Mouse (Mus musculus) embryonic facial prominence, embryonic 14.5 days (tissue): ENCODE results near the gene Casp14. TPM values are rescaled to one million over a fixed set of nuclear protein-coding genes. Genes with fewer than 3 reads are reported as not detected.
"Not testable (repeated sequence)": the region's sequence is repeated elsewhere in the genome, so short reads cannot be mapped to it uniquely, and the experiment has no call there.

ENCODE experiments used
- ATAC-seq: fragments of 200-750 bp; cut with Nextera tagmentation; 2 replicates; pipeline ENCODE4 v1.8.0; 2017; ENCODE audit warnings: low read depth, moderate number of reproducible peaks, moderate TSS enrichment
- DNase-seq: peaks from one replicate; pipeline ENCODE4 v3.0.0-alpha.2; 2015; ENCODE audit warnings: low spot score
- H3K27ac ChIP-seq: fragments of 300-500 bp; sonication (generic); replicated peaks from 2 replicates; pipeline ENCODE4 v1.5.1; 2014; ENCODE audit warnings: low read depth, mild to moderate bottlenecking, low read length, moderate library complexity
- H3K27me3 ChIP-seq: fragments of 300-500 bp; sonication (generic); replicated peaks from 2 replicates; pipeline ENCODE4 v1.6.1; 2014; ENCODE audit warnings: low read length; ENCODE audit not compliant: control insufficient read depth, insufficient read depth
- H3K36me3 ChIP-seq: fragments of 300-500 bp; sonication (generic); 2 replicates; pipeline ENCODE4 v1.6.1; 2014; ENCODE audit warnings: low read length, mixed read lengths; ENCODE audit not compliant: control insufficient read depth, insufficient read depth
- H3K4me1 ChIP-seq: fragments of 300-500 bp; sonication (generic); 2 replicates; pipeline ENCODE4 v1.6.1; 2014; ENCODE audit warnings: antibody characterized with exemption, low read length; ENCODE audit not compliant: control insufficient read depth, insufficient read depth
- H3K4me2 ChIP-seq: fragments of 300-500 bp; sonication (generic); 2 replicates; pipeline ENCODE4 v1.6.1; 2014; ENCODE audit warnings: low read depth, mild to moderate bottlenecking, low read length, moderate library complexity, mixed read lengths
- H3K4me3 ChIP-seq: fragments of 300-500 bp; sonication (generic); 2 replicates; pipeline ENCODE4 v1.5.1; 2014; ENCODE audit warnings: low read depth, mild to moderate bottlenecking, low read length
- H3K9ac ChIP-seq: fragments of 300-500 bp; sonication (generic); 2 replicates; pipeline ENCODE4 v1.6.1; 2014; ENCODE audit warnings: low read depth, mild to moderate bottlenecking, low read length, moderate library complexity, mixed read lengths
- H3K9me3 ChIP-seq: fragments of 300-500 bp; sonication (generic); 2 replicates; pipeline ENCODE4 v1.6.1; 2016; ENCODE audit warnings: low read length; ENCODE audit not compliant: control insufficient read depth
- WGBS: fragments of 180-500 bp; shearing (Covaris S2); extraction: QIAGEN DNeasy Blood & Tissue Kit; methylation state at CpG from one replicate; pipeline ENCODE4 v1.1.7; 2014; 5-methylcytosine and 5-hydroxymethylcytosine counted together
- polyA plus RNA-seq: library from polyadenylated mRNA; unstranded; fragments of >200 nt; fragmentation: Nextera tagmentation; extraction: Ambion mirVana; gene quantifications from 2 replicates; pipeline ENCODE4 v1.2.1, GENCODE M21; 2014

Casp14 gene
- polyA plus RNA-seq, 1 experiment from 2014 or later, result 4.7 TPM

- Histone ChIP-seq H3K9ac (no peak overlapping the region), H3K27me3 (no peaks in the 10 kb centered on the region), H3K4me2 (no peak overlapping the region), H3K9me3 (no peaks in the 10 kb centered on the region), H3K27ac (no peak overlapping the region), H3K4me1 (no peaks in the 10 kb centered on the region), H3K36me3 (no peaks in the 10 kb centered on the region), H3K4me3 (no peak overlapping the region)
- ATAC-seq (no peak), DNase-seq (no peak)
- 76% methylated on average over 6 of the region's 6 CpGs for WGBS
Observed at GRCm38 (mm10) chr10:78714129-78714528, 4.0 kb downstream of the Casp14 start.

- no peak overlapping the region for H3K9ac ChIP-seq
- no peaks in the 10 kb centered on the region for H3K9me3 ChIP-seq
- no peaks in the 10 kb centered on the region for H3K4me1 ChIP-seq
- H3K36me3 ChIP-seq, result no peaks in the 10 kb centered on the region
- no peaks in the 10 kb centered on the region for H3K27me3 ChIP-seq
- no peak overlapping the region for H3K27ac ChIP-seq
- DNase-seq (no peak), ATAC-seq (no peak)
- H3K4me3 ChIP-seq, result no peak overlapping the region
- no peak overlapping the region for H3K4me2 ChIP-seq
Observed at GRCm38 (mm10) chr10:78710706-78711105, 7.4 kb downstream of the Casp14 start.

DNA sequence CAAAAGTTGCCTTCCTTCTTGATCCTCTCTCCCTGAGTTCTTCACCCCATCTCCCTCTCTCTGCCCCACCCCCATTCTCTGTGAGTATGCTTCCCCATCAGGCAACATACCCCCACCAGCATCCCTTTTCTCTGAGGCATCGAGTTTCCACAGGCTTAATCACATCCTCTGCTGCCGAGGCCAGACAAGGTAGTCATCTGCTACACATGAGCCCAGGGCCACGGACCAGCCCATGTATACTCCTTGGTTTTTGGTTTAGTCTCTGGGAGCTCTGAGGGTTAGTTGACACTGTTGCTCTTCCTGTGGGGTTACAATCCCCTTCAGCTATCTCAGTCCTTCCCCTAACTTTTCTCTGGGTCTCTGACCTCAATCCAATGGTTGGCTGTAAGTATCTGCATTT is 17.2 kb downstream of the Casp14 start:
- no peaks in the 10 kb centered on the region for H3K9me3 ChIP-seq
- DNase-seq, result no peak
- no peak overlapping the region for H3K9ac ChIP-seq
- no peaks in the 10 kb centered on the region for H3K27me3 ChIP-seq
- H3K36me3 ChIP-seq, result no peaks in the 10 kb centered on the region
- 28% methylated on average over 3 of the region's 3 CpGs for WGBS
- no peak for ATAC-seq
- no peak overlapping the region for H3K4me2 ChIP-seq
- H3K4me1 ChIP-seq, result no peaks in the 10 kb centered on the region
- no peak overlapping the region for H3K27ac ChIP-seq
- no peak overlapping the region for H3K4me3 ChIP-seq

- no peaks in the 10 kb centered on the region for H3K36me3 ChIP-seq
- no peaks in the 10 kb centered on the region for H3K4me1 ChIP-seq
- no peak overlapping the region for H3K9ac ChIP-seq
- DNase-seq, result no peak
- H3K27ac ChIP-seq, result no peak overlapping the region
- WGBS, result 78% methylated on average over 6 of the region's 6 CpGs
- no peak overlapping the region for H3K4me2 ChIP-seq
- H3K27me3 ChIP-seq, result no peaks in the 10 kb centered on the region
- H3K9me3 ChIP-seq, result no peaks in the 10 kb centered on the region
- ATAC-seq, result no peak
- H3K4me3 ChIP-seq, result no peak overlapping the region
Observed at GRCm38 (mm10) chr10:78689973-78690372, 28.1 kb downstream of the Casp14 start.

DNA sequence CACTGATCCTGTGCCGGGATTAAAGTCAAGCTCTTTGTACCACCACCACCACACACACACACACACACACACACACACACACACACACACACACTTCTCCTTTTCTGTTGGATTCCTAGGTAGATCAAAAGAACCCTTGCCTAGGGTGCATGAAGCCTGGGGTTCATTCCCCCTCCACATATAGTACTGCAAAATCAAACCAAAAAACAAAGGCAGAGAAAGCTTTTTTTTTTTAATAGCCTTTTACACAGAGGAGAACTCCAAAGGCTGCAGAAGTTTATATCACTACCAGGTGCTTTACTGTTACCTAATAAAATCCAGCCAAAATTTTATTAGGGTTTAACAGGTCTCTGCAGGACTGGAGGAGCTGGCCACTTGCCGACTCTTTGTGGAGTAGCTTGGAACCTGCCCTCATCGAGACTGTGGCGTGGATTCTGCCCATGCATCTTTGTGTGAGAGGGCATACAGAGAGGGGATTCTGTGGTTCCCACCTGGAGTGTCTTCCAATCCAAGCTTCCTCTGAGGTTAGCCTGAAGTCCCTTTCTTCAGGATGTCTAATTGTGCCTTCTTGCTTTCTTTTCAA is 31.0 kb downstream of the Casp14 start:
- no peak overlapping the region for H3K9ac ChIP-seq
- H3K4me3 ChIP-seq, result no peak overlapping the region
- WGBS, result 53% methylated on average over 4 of the region's 4 CpGs
- no peak overlapping the region for H3K27ac ChIP-seq
- H3K9me3 ChIP-seq, result no peaks in the 10 kb centered on the region
- no peak overlapping the region for H3K4me2 ChIP-seq
- ATAC-seq (no peak), DNase-seq (no peak)
- H3K36me3 ChIP-seq, result no peaks in the 10 kb centered on the region
- H3K4me1 ChIP-seq, result no peaks in the 10 kb centered on the region
- no peaks in the 10 kb centered on the region for H3K27me3 ChIP-seq

DNA sequence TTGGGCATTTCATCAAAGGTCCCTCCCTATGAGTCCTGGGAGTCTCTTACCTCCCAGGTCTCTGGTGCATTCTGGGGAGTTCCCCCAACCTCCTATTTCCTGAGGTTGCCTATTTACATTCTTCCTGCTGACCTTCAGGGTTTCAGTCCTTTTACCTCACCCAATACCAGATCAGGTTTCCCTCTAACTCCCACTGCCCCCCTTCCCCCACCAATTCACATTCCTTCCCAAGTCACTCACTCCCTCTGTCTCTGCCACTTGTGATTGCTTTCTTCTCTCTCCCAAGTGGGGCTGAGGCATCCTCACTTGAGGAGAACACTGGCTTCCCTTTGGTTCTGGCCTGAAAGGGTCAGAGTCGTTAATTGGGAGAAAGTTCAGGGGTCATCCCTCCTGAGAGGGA is 48.0 kb downstream of the Casp14 start:
- 17% methylated on average over 1 of the region's 1 CpGs for WGBS
- not testable (repeated sequence) for H3K36me3 ChIP-seq, H3K9me3 ChIP-seq, ATAC-seq, H3K27ac ChIP-seq, H3K4me1 ChIP-seq, DNase-seq, H3K27me3 ChIP-seq, H3K4me3 ChIP-seq, H3K4me2 ChIP-seq, H3K9ac ChIP-seq

- H3K27ac ChIP-seq, H3K4me1 ChIP-seq, H3K36me3 ChIP-seq, H3K9ac ChIP-seq, DNase-seq, H3K27me3 ChIP-seq, H3K4me2 ChIP-seq, H3K9me3 ChIP-seq, ATAC-seq, H3K4me3 ChIP-seq: not testable (repeated sequence)
- 88% methylated on average over 10 of the region's 10 CpGs for WGBS
Observed at GRCm38 (mm10) chr10:78666696-78667095, 51.4 kb downstream of the Casp14 start.

DNA sequence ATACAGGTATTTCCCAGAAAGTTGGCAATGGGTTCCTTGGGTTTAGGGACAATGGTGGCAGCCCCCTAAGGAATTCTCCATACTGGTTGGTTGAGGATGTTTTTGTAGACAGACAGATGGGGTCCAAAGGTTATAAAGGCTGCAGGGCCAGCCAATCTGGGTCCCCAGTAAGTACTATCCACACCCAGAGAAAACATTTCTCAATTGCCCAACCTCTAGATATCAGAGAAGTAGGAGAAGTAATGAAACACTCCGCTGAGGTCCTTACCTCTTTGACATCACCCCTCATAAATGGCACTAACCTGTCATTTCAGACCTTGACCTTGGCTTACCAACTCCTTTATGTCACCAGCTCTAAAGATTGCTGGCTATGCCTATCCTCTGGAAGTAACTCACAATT is 53.5 kb downstream of the Casp14 start:
- Histone ChIP-seq H3K27me3 (no peaks in the 10 kb centered on the region), H3K9ac (no peak overlapping the region), H3K9me3 (no peaks in the 10 kb centered on the region), H3K4me2 (no peak overlapping the region), H3K4me1 (no peaks in the 10 kb centered on the region), H3K36me3 (no peaks in the 10 kb centered on the region), H3K27ac (no peak overlapping the region), H3K4me3 (no peak overlapping the region)
- DNase-seq, result no peak
- 90% methylated on average over 1 of the region's 1 CpGs for WGBS
- no peak for ATAC-seq
